Mouse (Mus musculus): ENCODE results near the gene Olfr1055.
"Not testable (repeated sequence)": the region's sequence is repeated elsewhere in the genome, so short reads cannot be mapped to it uniquely, and the experiment has no call there.

Gene Olfr1055

GRCm38 (mm10) chr2:86350184-86350583 lies at the start of gene Olfr1055:
Olfr1055 (minus strand) TSS chr2:86350284.
- no peak for DNase-seq

- no peak for DNase-seq
These were observed 45.0 kb upstream of the Olfr1055 start for GRCm38 (mm10) chr2:86395114-86395513.

GRCm38 (mm10) chr2:86388461-86388860 lies 38.4 kb upstream of the Olfr1055 start, which contains the start of gene Olfr1058:
Olfr1058 (minus strand) TSS chr2:86388561.
- DNase-seq, result not testable (repeated sequence)

- no peak for DNase-seq
These were observed 28.2 kb upstream of the Olfr1055 start, which contains the start of gene Olfr1057 for GRCm38 (mm10) chr2:86378293-86378692. Olfr1057 (minus strand) TSS chr2:86378393.

- DNase-seq, result not testable (repeated sequence)
These were observed 16.3 kb upstream of the Olfr1055 start for GRCm38 (mm10) chr2:86366342-86366741.

GRCm38 (mm10) chr2:86362369-86362768 lies 12.3 kb upstream of the Olfr1055 start, which contains the start of gene Olfr1056:
Olfr1056 (minus strand) TSS chr2:86362469.
- DNase-seq, result no peak

- DNase-seq, result not testable (repeated sequence)
These were observed 1.7 kb upstream of the Olfr1055 start for GRCm38 (mm10) chr2:86351751-86352150.

- DNase-seq, result no peak
These were observed 14.8 kb downstream of the Olfr1055 start, which contains the start of gene Olfr1054 for GRCm38 (mm10) chr2:86335333-86335732. Olfr1054 (minus strand) TSS chr2:86335433.

- DNase-seq, result no peak
These were observed 34.9 kb downstream of the Olfr1055 start, which contains the start of gene Olfr1053 for GRCm38 (mm10) chr2:86315184-86315583. Olfr1053 (minus strand) TSS chr2:86315284.
